Mouse (Mus musculus) limb, embryonic 11.5 days (tissue): ENCODE results near the gene Etl4. TPM values are rescaled to one million over a fixed set of nuclear protein-coding genes. Genes with fewer than 3 reads are reported as not detected.

Experiments
- microRNA-seq: library from miRNA; unstranded; fragments of <30 nt; microRNA quantifications from one replicate; pipeline ENCODE4, GENCODE M21; 2016
- polyA plus RNA-seq: library from polyadenylated mRNA; unstranded; fragments of >200 nt; fragmentation: Nextera tagmentation; extraction: Ambion mirVana; gene quantifications from 2 replicates; pipeline ENCODE4 v1.2.1, GENCODE M21; 2014

Etl4 gene
- polyA plus RNA-seq, 1 experiment from 2014 or later, result 13.5 TPM

Small RNA genes within 50 kb of the gene (microRNA-seq; reads per million reads assigned to microRNA genes)
- gene Gm44457, result not detected
